Mouse (Mus musculus) cerebellum, adult 2 months (tissue): ENCODE measurements around the gene Sox9. TPM values are rescaled to one million over a fixed set of nuclear protein-coding genes. Genes with fewer than 3 reads are reported as not detected.
A peak's percentile ranks its signal among the peaks of the same experiment; 100 is the strongest.

Experiments used
- DNase-seq, 2 experiments: peaks; one replicate each; pipeline ENCODE4 v3.0.0; 2021
- H3K27ac ChIP-seq: fragments of 200-500 bp; 2 replicates; pipeline ENCODE4 v1.5.1; 2012; ENCODE audit warnings: low read length, control low read depth, inconsistent platforms; ENCODE audit not compliant: insufficient read depth
- H3K27me3 ChIP-seq: fragments of 200-500 bp; 2 replicates; pipeline ENCODE4 v1.6.1; 2012; ENCODE audit warnings: inconsistent platforms, mild to moderate bottlenecking, low read length, moderate library complexity; ENCODE audit not compliant: control insufficient read depth, insufficient read depth
- H3K4me1 ChIP-seq: fragments of 200-500 bp; 2 replicates; pipeline ENCODE4 v1.6.1; 2011; ENCODE audit warnings: low read length; ENCODE audit not compliant: control insufficient read depth, insufficient read depth
- H3K4me3 ChIP-seq: fragments of 200-500 bp; replicated peaks from 2 replicates; pipeline ENCODE3; 2011; ENCODE audit warnings: mild to moderate bottlenecking, low read depth, low read length, control low read depth; ENCODE audit not compliant: insufficient read depth
- CTCF ChIP-seq: fragments of 200-500 bp; IDR thresholded peaks from 2 replicates; pipeline ENCODE4 v1.5.1; 2011; ENCODE audit warnings: low read depth, mild to moderate bottlenecking, control low read depth, low read length, moderate library complexity, borderline replicate concordance; ENCODE audit not compliant: insufficient read depth
- POLR2A ChIP-seq: fragments of 200-500 bp; IDR thresholded peaks from 2 replicates; pipeline ENCODE4 v1.6.1; 2011; ENCODE audit warnings: low read length, control low read depth, borderline replicate concordance; ENCODE audit not compliant: insufficient read depth
- WGBS: fragments of 180-500 bp; shearing (Covaris S2); methylation state at CpG from one replicate; pipeline ENCODE4 v1.1.7; 2018; 5-methylcytosine and 5-hydroxymethylcytosine counted together
- polyA plus RNA-seq: library from polyadenylated mRNA; depleted of rRNA; stranded (reverse); fragments of >200 nt; gene quantifications from 2 replicates; pipeline ENCODE4 v1.2.3, GENCODE M21; 2012

Sox9 gene
- polyA plus RNA-seq, 1 experiment: 20.2 TPM

DNA sequence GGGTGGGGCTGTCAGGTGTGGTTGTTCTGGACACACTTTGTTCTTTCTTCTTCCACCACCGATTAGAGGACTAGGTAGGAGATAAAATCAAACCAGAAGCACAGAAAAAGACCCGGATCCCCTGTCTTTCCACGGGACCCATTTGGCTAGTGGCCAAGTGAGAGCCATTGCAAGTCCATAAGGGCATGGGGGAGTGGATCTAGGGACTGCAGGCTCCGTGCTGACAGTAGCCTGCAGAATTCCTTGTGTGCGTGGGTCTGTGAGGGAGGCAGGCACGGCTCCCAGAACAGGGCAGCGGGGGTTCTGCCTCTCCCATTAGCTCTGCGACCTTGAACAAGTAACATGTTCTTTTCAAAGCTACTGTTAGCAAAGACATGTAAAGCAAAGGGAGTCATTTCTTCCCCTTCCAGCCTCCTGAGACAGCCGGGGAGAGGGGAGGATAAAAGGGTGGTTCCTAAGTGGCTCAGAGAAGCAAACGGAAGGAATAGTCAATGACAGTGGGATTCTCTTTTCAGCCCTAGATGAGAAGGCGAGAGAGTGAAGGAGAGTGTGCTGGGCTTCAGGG, 9.2 kb upstream of the Sox9 start:
- TF ChIP-seq POLR2A (no peak), CTCF (no peak)
- WGBS: 35% methylated on average over 11 of the region's 11 CpGs
- H3K27ac ChIP-seq: no peak overlapping the region
- DNase-seq: no peak
- no peaks in the 10 kb centered on the region for H3K27me3 ChIP-seq
- H3K4me1 ChIP-seq: no peaks in the 10 kb centered on the region
- H3K4me3 ChIP-seq: no peak overlapping the region

DNA sequence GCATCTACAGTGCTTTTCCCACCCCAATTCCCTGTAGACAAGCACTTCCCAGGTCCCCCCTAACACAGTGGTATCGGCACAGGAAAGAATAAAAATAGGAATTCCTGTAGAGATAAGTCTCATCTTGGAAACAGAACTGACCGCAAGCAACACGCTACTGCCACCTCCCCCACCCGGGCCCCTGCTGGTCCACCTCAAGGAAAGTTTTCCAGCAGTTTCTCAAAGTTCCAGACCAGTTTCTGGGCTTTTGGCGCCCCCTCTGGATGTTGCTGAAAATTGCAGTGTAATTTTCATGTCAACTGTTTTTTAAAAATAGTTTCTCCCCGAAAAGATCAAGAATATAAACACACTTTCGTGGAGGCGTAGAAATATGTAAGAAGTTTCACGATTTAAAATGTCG, 2.3 kb upstream of the Sox9 start:
- Histone ChIP-seq H3K4me3 (no peak overlapping the region), H3K4me1 (peaks cover 3% of the 10 kb centered on the region; the same call in 1 of the 2 replicates), H3K27ac (no peak overlapping the region), H3K27me3 (peaks cover 12% of the 10 kb centered on the region; the same call in 1 of the 2 replicates)
- WGBS: 3% methylated on average over 10 of the region's 10 CpGs
- TF ChIP-seq CTCF (peak; percentile 33; the same call in 1 of the 2 replicates), POLR2A (no peak)
- peak in 1 of 2 experiments; percentile 14 for DNase-seq

DNA sequence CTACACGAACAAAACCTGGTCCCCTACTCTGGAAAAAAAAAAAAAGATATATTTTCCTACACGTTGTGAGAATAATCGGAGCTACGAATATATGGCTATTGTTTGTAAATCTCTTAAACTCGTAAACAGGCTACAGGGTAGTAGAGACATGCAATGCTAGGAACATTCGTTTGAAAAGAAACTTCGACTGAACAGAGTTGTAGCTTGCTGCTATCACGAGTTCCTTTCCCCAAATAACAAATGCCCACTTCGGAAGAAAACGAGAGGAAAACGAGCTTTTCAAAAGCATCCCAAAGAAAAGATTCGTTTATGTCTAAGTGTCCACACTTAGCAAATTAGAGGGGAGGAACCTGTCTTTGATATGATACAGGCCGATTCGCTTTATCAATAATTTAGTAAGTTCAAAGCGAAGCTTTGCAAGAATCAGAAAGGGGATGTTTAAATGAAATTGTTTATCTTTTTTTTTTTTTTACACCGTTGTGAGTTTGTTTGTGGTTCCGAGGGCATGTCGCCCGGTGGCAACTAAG, 1.6 kb upstream of the Sox9 start:
- Histone ChIP-seq H3K27ac (no peak overlapping the region), H3K4me1 (peaks cover 3% of the 10 kb centered on the region; the same call in 1 of the 2 replicates), H3K4me3 (no peak overlapping the region), H3K27me3 (peaks cover 12% of the 10 kb centered on the region; the same call in 1 of the 2 replicates)
- 34% methylated on average over 19 of the region's 19 CpGs for WGBS
- DNase-seq: no peak
- TF ChIP-seq CTCF (no peak), POLR2A (no peak)

DNA sequence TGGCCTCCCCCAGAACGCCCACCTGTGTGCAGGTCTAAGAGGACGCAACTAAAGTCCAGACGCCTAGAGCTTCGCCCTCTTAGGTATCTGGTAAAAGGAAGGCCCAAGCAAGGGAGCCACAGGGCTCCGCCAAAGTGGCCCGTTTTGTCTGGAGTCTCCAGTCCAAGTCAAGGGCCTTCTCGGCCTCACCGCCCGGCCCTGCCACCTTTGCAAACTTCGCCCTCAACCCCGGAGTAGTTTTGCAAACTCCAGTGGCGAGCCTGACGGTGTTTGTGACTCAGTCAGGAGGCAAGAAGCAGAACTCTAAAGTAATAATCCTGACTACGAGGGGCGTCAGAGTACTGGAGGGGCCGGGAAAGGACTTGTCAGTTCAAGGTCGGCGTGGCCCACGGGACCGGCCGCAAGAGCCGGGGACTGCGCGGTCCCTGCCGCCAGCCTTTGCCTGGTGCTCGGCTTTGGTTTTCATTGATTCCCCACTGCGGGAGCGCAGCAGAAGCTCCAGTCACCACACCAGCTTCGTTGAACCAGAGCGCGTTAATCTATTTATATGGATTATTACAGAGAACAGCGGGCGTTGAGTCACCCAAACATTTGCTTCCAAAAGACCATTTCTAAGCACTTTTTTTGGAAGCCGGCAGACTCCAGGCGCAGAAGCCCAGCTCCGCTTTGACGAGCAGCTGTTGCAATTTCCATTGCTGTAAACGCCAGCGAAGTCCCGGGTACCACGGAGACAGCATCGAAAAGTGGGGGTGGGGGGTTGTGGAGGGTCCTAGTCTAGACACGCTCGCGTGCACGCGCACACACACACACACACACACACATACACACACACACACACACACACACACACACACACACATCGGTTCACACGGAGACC, 751 bp upstream of the Sox9 start:
- peak in 1 of 2 experiments; percentile 29 for DNase-seq
- peaks cover 3% of the 10 kb centered on the region; the same call in 1 of the 2 replicates for H3K4me1 ChIP-seq
- peaks cover 12% of the 10 kb centered on the region; the same call in 1 of the 2 replicates for H3K27me3 ChIP-seq
- WGBS: 3% methylated on average over 49 of the region's 49 CpGs
- H3K4me3 ChIP-seq: no peak overlapping the region
- no peak overlapping the region for H3K27ac ChIP-seq
- TF ChIP-seq CTCF: no peak
- TF ChIP-seq POLR2A: no peak

DNA sequence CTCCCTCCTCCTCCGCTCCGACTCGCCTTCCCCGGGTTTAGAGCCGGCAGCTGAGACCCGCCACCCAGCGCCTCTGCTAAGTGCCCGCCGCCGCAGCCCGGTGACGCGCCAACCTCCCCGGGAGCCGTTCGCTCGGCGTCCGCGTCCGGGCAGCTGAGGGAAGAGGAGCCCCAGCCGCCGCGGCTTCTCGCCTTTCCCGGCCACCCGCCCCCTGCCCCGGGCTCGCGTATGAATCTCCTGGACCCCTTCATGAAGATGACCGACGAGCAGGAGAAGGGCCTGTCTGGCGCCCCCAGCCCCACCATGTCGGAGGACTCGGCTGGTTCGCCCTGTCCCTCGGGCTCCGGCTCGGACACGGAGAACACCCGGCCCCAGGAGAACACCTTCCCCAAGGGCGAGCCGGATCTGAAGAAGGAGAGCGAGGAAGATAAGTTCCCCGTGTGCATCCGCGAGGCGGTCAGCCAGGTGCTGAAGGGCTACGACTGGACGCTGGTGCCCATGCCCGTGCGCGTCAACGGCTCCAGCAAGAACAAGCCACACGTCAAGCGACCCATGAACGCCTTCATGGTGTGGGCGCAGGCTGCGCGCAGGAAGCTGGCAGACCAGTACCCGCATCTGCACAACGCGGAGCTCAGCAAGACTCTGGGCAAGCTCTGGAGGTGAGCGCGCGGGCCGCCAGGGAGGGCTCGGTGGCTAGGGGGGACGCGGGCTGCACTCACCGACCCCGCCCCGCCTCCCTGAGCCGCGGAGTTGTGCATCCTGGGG, 515 bp downstream of the Sox9 start:
- H3K27me3 ChIP-seq: peaks cover 12% of the 10 kb centered on the region; the same call in 1 of the 2 replicates
- TF ChIP-seq POLR2A (no peak), CTCF (no peak)
- H3K4me3 ChIP-seq: peak overlapping the region; percentile 33
- WGBS: under 1% methylated on average over 74 of the region's 75 CpGs
- DNase-seq: peak in 1 of 2 experiments; percentile 20
- no peak overlapping the region for H3K27ac ChIP-seq
- H3K4me1 ChIP-seq: peaks cover 3% of the 10 kb centered on the region; the same call in 1 of the 2 replicates

DNA sequence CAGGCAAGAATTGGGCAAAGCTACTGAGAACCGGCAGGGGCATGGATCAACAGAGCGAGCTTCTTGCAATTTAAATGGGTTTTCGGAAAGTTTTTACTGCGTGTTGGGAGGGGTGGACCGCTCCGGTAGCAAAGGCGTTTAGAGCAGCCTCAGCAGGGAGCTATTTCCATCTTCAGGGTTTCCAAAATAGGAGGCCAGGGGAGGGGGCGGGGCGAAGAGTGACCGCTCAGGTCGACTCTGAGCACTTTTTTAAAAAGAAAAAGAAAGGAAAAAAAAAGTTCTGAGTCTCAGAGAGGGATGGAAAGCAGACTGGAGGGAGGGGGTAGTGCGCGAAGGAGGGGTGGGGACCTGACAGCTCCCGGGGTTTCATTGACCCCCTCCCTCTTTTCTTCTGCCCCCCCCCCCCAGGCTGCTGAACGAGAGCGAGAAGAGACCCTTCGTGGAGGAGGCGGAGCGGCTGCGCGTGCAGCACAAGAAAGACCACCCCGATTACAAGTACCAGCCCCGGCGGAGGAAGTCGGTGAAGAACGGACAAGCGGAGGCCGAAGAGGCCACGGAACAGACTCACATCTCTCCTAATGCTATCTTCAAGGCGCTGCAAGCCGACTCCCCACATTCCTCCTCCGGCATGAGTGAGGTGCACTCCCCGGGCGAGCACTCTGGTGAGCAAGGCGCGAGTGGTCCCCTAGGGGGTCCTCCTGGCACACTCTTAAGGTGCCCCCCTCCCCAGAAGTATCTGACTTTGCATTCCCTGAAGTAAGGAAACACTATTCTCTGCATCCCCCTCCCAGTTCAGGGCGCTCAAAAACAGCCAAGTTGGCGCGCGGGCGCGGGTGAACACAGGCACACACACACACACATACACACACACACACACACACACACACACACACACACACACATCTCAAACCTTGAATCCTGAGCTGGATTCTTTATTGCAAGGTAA, 1.6 kb downstream of the Sox9 start:
- WGBS: 3% methylated on average over 42 of the region's 42 CpGs
- Histone ChIP-seq H3K4me3 (peak overlapping the region; percentile 46), H3K4me1 (peaks cover 3% of the 10 kb centered on the region; the same call in 1 of the 2 replicates), H3K27me3 (peaks cover 12% of the 10 kb centered on the region; the same call in 1 of the 2 replicates), H3K27ac (no peak overlapping the region)
- TF ChIP-seq POLR2A (no peak), CTCF (no peak)
- peak in 1 of 2 experiments; percentile 26 for DNase-seq
